Mouse (Mus musculus) left cerebral cortex, adult 8-10 months (tissue): Measurements from ENCODE around the gene Anapc11. TPM values are rescaled to one million over a fixed set of nuclear protein-coding genes. Genes with fewer than 3 reads are reported as not detected.
A peak's percentile ranks its signal among the peaks of the same experiment; 100 is the strongest.
"Not testable (repeated sequence)": the region's sequence is repeated elsewhere in the genome, so short reads cannot be mapped to it uniquely, and the experiment has no call there.

Experiments used
- DNase-seq, 2 experiments: peaks; one replicate each; pipeline ENCODE4 v3.0.0; 2022; ENCODE audit warnings: low spot score in 2 of 2
- total RNA-seq, 4 experiments: library from RNA; stranded (reverse); gene quantifications; 2 replicates each; pipeline ENCODE4 v1.2.4; 2022

Anapc11 gene
- total RNA-seq, 4 experiments from 2014 or later = 98.1 to 101 (median 99.4) TPM

DNA sequence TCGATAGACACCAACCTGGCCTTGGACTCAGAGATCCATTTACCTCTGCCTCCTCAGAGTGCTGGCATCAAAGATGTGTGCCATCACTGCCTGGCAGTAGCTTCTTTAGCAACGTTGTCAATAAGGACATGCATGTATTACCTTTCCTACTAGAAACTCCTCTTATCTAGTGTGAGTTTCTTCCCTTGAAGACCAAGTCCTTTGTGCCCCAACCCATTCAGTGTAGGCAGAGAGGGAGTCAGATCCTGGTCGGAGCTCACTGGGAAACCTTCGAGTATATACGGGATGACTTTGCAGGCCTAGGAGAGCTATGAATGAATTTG, 24.0 kb upstream of the Anapc11 start:
- DNase-seq = no peak

GRCm38 (mm10) chr11:120575046-120575445, 23.2 kb upstream of the Anapc11 start:
- DNase-seq = no peak

DNA sequence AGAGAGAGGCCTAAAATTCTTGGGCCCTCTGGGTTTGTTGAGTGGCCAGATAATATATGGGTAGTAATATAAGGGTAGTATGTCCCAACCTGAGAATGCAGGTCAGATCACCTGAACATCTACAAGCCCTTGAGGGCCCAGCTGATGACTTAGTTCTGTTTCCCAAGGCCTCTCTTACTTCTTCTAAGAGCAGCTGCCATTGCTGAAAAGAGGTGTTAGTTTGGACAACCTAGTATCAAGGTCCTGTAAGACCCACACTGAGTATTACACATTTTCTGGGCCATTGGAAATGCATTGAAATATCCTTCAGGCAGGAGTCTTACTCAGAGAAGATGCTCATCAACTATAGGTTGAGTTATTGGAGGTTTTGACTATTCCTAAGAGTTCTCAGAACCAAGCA, 22.3 kb upstream of the Anapc11 start:
- DNase-seq = no peak

DNA sequence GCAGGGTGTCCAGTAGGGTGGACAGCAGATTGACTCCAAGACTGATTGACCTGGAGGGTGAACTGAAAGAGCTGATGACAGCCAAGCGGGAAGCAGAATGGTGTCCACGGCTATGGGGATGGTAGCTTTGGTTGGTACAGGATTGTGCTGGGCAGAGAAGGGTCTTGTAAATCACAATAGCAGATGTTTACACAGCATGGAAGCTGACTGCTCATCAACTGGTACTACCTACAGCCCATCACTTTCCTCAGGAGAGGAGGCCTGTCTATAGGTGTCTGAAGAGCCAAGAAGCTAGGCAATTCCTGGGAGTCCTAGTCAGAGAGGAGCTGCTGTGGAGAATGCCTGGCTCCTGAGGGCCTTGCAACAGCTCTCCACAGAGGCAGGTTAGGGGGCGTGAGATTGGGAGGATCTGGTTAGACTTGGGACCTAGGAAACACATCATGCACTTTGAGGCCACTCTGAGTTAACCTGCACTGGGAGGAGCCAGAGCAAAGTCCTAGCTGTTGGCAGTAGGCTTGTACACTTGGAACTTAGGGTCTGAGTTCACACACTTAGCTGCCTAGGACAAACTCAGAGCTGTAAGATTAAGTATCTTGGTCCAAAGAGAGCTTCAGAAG, 21.7 kb upstream of the Anapc11 start:
- no peak for DNase-seq

DNA sequence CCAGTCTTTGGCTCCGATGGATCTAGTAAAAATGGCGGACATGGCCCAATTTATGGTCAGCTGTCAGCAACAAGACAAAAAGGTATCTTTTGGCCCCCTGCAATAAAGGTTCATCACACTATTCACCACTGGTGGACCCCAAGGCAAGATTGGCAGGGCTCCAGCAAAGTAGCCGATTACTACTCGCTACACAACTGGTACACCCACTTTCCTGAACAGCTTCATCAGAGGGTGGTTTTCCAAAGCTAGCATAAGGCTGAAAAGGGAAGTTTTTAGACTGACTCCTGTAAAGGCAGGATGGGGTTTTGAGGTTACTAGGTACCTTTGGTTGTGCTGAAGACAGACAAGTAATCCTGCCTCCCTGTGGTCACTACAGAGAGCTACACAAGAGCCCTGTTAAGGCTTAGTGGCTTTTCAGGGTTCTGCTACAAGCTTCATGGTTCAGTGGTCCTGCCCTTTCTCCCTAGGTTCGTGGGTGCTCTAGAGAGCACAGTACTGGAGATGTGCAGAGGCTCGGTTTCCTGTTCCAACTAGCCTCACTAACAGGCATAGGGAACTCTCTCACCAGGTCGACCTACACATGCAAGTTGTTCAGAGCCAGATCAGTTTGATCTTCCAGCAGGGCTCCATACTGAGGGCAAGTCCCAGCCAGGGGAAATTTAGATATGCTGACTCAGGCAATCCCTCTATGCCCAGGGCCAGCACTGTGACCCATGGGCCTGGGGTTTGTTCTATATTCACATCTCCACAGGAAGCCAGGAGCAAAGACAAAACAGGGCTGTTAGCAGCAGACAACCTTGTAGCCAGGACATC, 20.8 kb upstream of the Anapc11 start:
- DNase-seq = no peak

DNA sequence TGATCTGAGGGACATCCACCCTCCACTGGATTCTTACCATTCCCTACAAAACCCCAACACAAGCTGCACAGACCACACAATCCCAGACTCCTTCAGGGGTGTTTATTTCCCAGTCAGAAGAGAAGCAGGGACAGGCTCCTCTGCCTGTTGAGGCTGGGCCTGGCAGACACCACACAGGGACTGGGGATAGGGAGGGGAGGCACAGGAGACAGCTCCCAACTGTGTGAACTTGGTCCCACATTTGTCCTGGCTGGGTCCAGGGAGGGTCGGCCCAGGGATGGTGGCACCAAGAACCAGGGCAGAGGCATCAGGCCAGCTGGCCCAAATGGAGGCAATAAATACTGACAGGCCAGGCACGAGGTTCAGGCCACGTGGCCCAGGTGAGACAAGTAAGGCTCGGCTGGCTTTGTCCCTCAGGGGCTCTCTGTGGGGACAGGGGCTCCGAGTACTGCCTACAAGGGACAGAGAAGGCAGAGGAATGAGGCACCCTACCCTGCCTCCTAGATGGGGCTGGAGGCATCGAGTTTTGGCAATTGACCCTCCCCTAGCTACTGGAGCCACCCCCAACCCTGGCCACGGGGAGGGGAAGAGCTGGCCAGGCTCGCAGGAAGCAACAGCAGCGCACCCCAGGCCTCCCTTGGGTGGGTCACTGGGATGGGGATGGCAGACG, 20.1 kb upstream of the Anapc11 start:
- no peak for DNase-seq

DNA sequence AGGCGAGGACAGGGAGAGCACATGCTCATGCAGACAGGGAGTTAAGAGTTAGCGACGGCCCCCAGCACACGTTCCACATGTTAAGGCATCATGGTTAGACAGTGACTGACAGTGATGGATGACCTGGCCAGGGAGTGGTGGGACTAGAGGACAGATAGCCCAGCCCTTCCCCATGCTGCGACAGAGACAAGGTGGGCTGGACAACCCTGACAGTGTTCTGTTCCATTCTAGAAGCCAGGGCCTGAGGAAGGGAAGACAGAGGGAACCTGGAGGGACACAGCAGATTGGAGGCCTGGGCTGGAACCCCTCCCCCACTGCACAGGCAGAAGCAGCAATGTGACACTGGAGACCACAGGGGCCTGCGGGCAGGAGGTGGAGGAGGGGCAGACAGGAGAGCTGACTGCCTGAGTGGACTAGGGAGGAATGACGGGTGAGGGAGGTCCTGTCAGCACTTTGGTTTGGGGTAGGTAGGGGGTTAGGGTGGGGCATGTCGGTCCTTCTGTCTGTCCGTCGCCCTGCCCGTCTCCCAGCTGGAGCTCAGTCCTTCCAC, 19.5 kb upstream of the Anapc11 start:
- no peak for DNase-seq

DNA sequence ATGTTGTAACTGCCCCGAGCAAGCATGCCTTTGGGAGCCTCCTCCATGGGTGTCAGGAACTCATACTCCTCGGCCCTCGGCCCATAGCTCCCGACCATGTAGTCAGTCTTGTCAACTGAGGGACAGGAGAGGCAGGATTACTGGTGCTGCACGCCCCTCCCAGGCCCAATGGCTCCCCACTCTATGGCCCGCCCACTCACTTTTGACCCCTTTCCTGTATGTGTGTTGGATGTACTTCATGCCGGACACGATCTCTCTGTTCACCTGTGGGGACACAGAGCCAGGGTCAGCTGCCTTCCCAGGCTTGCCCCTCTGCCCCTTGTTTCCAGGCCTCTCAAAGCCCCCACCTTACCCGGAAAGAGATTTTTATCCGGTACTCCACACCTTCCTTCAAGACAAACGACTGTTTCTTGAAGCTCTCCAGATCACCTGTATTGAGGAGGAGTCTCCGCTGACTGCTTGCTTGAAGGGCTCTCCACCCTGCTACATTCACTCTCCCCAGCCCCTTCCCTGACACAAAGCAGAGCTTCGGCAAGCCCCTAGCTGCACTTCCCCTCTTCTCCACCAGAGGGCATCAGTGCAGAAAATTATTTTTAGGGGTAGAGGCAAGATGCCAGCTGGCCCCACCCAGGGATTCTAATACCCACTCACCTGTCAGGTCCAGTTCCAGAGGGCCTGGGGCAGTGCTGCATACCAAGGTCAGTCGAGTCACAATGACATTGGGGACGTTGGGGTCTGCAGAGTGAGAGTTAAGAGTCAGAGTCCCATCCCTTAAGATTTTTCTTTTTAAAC, 18.7 kb upstream of the Anapc11 start:
- DNase-seq = no peak

DNA sequence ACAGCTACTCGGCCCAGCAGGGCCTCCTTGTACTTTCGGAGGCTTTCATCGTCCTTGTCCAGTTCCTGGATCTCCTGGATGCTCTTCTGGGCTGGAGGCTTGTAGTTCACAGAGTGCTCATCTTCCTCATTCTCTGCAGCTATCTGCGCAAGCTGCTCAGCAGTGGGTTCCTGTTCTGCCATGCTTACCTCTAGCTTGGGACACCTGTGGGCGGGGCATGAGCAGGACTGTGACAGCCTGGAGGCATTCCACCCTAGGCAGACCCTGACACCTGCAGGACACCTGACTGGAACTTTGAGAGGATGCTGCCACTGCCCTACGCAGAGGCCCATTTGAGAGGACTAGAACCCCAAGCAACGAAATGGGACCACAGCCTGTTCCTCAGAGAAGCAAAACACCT, 18.0 kb upstream of the Anapc11 start:
- DNase-seq = no peak

- DNase-seq = no peak
These were observed 17.3 kb upstream of the Anapc11 start for GRCm38 (mm10) chr11:120580871-120581331.

GRCm38 (mm10) chr11:120581490-120582267, 16.5 kb upstream of the Anapc11 start, which contains the start of gene Arhgdia:
Gene Arhgdia, minus strand, starts transcription at chr11:120581624.
- peak; percentile 80 to 88 for DNase-seq

DNA sequence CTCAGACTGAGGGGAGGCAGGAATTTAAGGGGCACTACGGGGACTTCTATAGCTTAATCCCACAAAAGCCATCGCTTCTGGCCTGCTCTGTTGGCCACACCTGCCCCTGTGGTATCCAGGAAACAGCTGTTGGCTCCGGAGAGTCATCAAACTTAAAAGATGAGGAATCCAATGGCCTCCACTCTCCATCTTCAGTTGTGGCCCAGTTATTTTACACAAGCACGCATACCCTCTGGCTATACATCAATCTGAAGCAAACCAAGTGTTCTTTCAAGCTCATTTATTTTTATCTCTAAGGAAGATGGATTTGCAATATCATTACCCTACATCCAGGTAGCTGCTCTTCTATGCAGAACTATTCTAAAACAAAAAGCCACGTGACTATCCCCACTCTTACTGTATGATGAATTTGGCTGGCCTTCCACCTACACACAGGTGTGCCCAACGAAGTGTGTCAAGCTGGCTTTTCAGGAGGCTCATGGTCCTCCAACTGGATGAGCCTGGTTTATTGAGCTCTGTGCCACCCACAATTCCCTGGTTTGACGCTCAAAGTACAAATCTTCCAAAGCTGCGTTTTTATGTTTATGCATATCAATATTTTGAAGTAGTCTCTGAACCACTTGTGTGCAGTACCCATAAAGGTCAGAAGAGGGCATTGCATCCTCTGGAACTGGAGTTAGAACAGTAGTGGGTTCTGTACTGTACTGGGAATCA, 15.8 kb upstream of the Anapc11 start:
- DNase-seq = no peak

- not testable (repeated sequence) for DNase-seq
These were observed 15.3 kb upstream of the Anapc11 start for GRCm38 (mm10) chr11:120582982-120583293.

- no peak for DNase-seq
These were observed 14.3 kb upstream of the Anapc11 start for GRCm38 (mm10) chr11:120583937-120584336.

DNA sequence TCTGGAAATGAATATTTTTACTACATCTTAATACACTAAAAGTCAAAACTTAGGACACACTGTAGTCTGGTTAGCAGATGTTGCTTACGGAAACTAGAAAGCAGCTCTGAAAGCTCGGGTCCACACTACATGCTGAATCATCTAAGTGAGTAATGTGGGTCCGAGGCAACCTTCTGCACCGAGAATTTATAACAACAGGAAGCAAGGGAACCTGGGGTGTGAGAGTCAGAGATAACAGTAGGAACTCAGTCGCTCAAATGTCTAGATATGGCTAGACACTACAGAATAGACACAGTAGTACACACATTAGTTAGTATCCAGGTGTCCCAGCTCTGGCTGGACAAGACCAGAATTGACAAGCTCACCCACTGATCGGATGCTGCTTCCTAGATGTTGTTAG, 9.7 kb upstream of the Anapc11 start:
- no peak for DNase-seq

- no peak for DNase-seq
These were observed 683 bp upstream of the Anapc11 start for GRCm38 (mm10) chr11:120597240-120598235.

- no peak for DNase-seq
These were observed 849 bp downstream of the Anapc11 start for GRCm38 (mm10) chr11:120598990-120599549.

DNA sequence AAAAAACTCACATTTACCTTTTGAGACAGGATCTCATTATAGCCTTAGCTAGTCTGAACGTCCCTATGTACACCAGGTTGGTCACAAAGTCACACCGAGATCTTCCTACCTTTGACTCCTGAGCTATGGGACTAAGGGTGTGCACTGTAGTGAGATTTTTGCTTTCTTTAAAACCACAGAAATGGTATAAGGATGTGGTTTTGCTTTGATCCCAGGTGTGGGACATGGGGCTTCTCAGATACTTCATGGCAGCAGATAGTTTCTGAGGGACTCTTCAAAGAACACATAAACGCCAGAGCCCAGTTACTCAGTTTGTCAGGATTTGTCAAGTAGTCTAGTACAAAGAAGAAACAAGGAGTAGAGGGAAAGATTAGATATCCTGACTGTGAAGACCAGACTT, 2.5 kb downstream of the Anapc11 start:
- no peak for DNase-seq
